Mouse (Mus musculus): Measurements from ENCODE around the gene Gm14305. TPM values are rescaled to one million over a fixed set of nuclear protein-coding genes. Genes with fewer than 3 reads are reported as not detected.
"Not testable (repeated sequence)": the region's sequence is repeated elsewhere in the genome, so short reads cannot be mapped to it uniquely, and the experiment has no call there.

Gene Gm14305
- 14.6 and 16.4 TPM in 2 replicates for polyA plus RNA-seq (2014; fragmentation: Nextera tagmentation; extraction: Ambion mirVana)

- not testable (repeated sequence) for H3K4me1 ChIP-seq (replicated peaks; ENCODE audit: control insufficient read depth, insufficient read depth, low read length); DNase-seq (ENCODE audit: low spot score); H3K9me3 ChIP-seq (ENCODE audit: control insufficient read depth, low read length); H3K36me3 ChIP-seq (ENCODE audit: control insufficient read depth, insufficient read depth, low read length); H3K27me3 ChIP-seq (replicated peaks; ENCODE audit: control insufficient read depth, insufficient read depth, low read length); H3K27ac ChIP-seq (ENCODE audit: low read depth, low read length); ATAC-seq (replicated peaks; ENCODE audit: low FRiP score); H3K9ac ChIP-seq (ENCODE audit: low read depth, low read length)
- Histone ChIP-seq H3K4me2 (0 out of 2 replicates have a peak within 1 kb of the TSS, but pooled peaks have one; percentile 31), H3K4me3 (ENCODE audit: low read depth, low read length) (peak within 1 kb of the TSS; percentile 51)
- WGBS: 0% methylated on average over 3 of the region's 6 CpGs
Measured at GRCm38 (mm10) chr2:176708051-176708450, at the start of gene Gm14305. TSS of gene Gm14305 (plus strand) at chr2:176708328.

- H3K4me2 ChIP-seq; H3K27me3 ChIP-seq (replicated peaks; ENCODE audit: control insufficient read depth, insufficient read depth, low read length); H3K9me3 ChIP-seq (ENCODE audit: control insufficient read depth, low read length); H3K4me3 ChIP-seq (ENCODE audit: low read depth, low read length); H3K9ac ChIP-seq (ENCODE audit: low read depth, low read length); H3K27ac ChIP-seq (ENCODE audit: low read depth, low read length); H3K36me3 ChIP-seq (ENCODE audit: control insufficient read depth, insufficient read depth, low read length); ATAC-seq (replicated peaks; ENCODE audit: low FRiP score); H3K4me1 ChIP-seq (replicated peaks; ENCODE audit: control insufficient read depth, insufficient read depth, low read length); DNase-seq (ENCODE audit: low spot score): not testable (repeated sequence)
- no CpG with 5 or more reads among the region's 6 CpGs for WGBS
Measured at GRCm38 (mm10) chr2:176670222-176670621, 37.9 kb upstream of the Gm14305 start, which contains the start of gene Zfp973. TSS of gene Zfp973 (plus strand) at chr2:176670522.

Other genes with a start within 250 kb of the Gm14305 start
- gene Gm14434, start 221.5 kb upstream of the Gm14305 start, polyA plus RNA-seq (2014; fragmentation: Nextera tagmentation; extraction: Ambion mirVana): 1.7 and 2.4 TPM in 2 replicates
- not detected in 2 replicates for gene Zfp967, start 187.3 kb upstream of the Gm14305 start, polyA plus RNA-seq (2014; fragmentation: Nextera tagmentation; extraction: Ambion mirVana)
- gene Gm14308, start 72.0 kb upstream of the Gm14305 start, polyA plus RNA-seq (2014; fragmentation: Nextera tagmentation; extraction: Ambion mirVana): 11.8 and 11.9 TPM in 2 replicates
- 7.5 and 8.6 TPM in 2 replicates for gene Zfp973, start 37.8 kb upstream of the Gm14305 start, polyA plus RNA-seq (2014; fragmentation: Nextera tagmentation; extraction: Ambion mirVana)
- gene Gm14295, start 90.3 kb downstream of the Gm14305 start, polyA plus RNA-seq (2014; fragmentation: Nextera tagmentation; extraction: Ambion mirVana): 9.7 and 10.1 TPM in 2 replicates
- gene Gm14408, start 122.8 kb downstream of the Gm14305 start, polyA plus RNA-seq (2014; fragmentation: Nextera tagmentation; extraction: Ambion mirVana): not detected in 2 replicates
- 11.3 and 12.2 TPM in 2 replicates for gene Gm14296, start 219.5 kb downstream of the Gm14305 start, polyA plus RNA-seq (2014; fragmentation: Nextera tagmentation; extraction: Ambion mirVana)